Mouse (Mus musculus): ENCODE data around the gene Gm13272.
A peak's percentile ranks its signal among the peaks of the same experiment; 100 is the strongest.
"Not testable (repeated sequence)": the region's sequence is repeated elsewhere in the genome, so short reads cannot be mapped to it uniquely, and the experiment has no call there.

Gene Gm13272

GRCm38 (mm10) chr4:88785409-88785808 lies 5.8 kb downstream of the Gm13272 start, which contains the start of gene Gm13276:
Gene Gm13276 (plus strand): TSS chr4:88785709.
- DNase-seq (ENCODE audit: low spot score), result not testable (repeated sequence)

- DNase-seq (ENCODE audit: low spot score), result peak; percentile 62
These were observed 8.8 kb downstream of the Gm13272 start, which contains the start of gene Gm13277 for GRCm38 (mm10) chr4:88788402-88788801. Gene Gm13277 (plus strand): TSS chr4:88788632.

GRCm38 (mm10) chr4:88791250-88791649 lies 11.6 kb downstream of the Gm13272 start, which contains the start of gene Gm13278:
Gene Gm13278 (plus strand): TSS chr4:88791550.
- DNase-seq (ENCODE audit: low spot score), result not testable (repeated sequence)

- peak; percentile 71 for DNase-seq (ENCODE audit: low spot score)
These were observed 14.5 kb downstream of the Gm13272 start, which contains the start of gene Gm13275 for GRCm38 (mm10) chr4:88793936-88794675. Gene Gm13275 (plus strand): TSS chr4:88794487.

- not testable (repeated sequence) for DNase-seq (ENCODE audit: low spot score)
These were observed 17.4 kb downstream of the Gm13272 start, which contains the start of gene Gm13279 for GRCm38 (mm10) chr4:88797097-88797496. Gene Gm13279 (plus strand): TSS chr4:88797397.

GRCm38 (mm10) chr4:88799365-88799764 lies 19.7 kb downstream of the Gm13272 start, which contains the start of gene Gm13285:
Gene Gm13285 (plus strand): TSS chr4:88799665.
- DNase-seq (ENCODE audit: low spot score), result not testable (repeated sequence)

- DNase-seq (ENCODE audit: low spot score), result not testable (repeated sequence)
These were observed 23.3 kb downstream of the Gm13272 start, which contains the start of gene Gm13287 for GRCm38 (mm10) chr4:88802954-88803353. Gene Gm13287 (plus strand): TSS chr4:88803254.

GRCm38 (mm10) chr4:88805231-88805630 lies 25.6 kb downstream of the Gm13272 start, which contains the start of gene Gm13288:
Gene Gm13288 (plus strand): TSS chr4:88805531.
- DNase-seq (ENCODE audit: low spot score), result not testable (repeated sequence)

- peak; percentile 49 for DNase-seq (ENCODE audit: low spot score)
These were observed 26.1 kb downstream of the Gm13272 start for GRCm38 (mm10) chr4:88805761-88806160.

- no peak for DNase-seq (ENCODE audit: low spot score)
These were observed 36.3 kb downstream of the Gm13272 start, which contains the start of gene Ifna7 for GRCm38 (mm10) chr4:88815928-88816327. Gene Ifna7 (plus strand): TSS chr4:88816228.

GRCm38 (mm10) chr4:88819659-88820058 lies 40.0 kb downstream of the Gm13272 start, which contains the start of gene Ifna11:
Gene Ifna11 (plus strand): TSS chr4:88819959.
- no peak for DNase-seq (ENCODE audit: low spot score)

GRCm38 (mm10) chr4:88822995-88823394 lies 43.3 kb downstream of the Gm13272 start:
- DNase-seq (ENCODE audit: low spot score), result no peak

- not testable (repeated sequence) for DNase-seq (ENCODE audit: low spot score)
These were observed 47.5 kb downstream of the Gm13272 start, which contains the start of gene Ifna6 for GRCm38 (mm10) chr4:88827116-88827515. Gene Ifna6 (plus strand): TSS chr4:88827416.
